Mouse (Mus musculus) right cerebral cortex, adult 18-20 months (tissue): ENCODE results near the gene Anxa4.
A peak's percentile ranks its signal among the peaks of the same experiment; 100 is the strongest.

Experiments used
- DNase-seq: peaks from one replicate; pipeline ENCODE4 v3.0.0; 2022; ENCODE audit warnings: mixed read lengths

The Anxa4 gene

GRCm38 (mm10) chr6:86793021-86793815 is at the start of gene Anxa4:
TSS of gene Anxa4 (minus strand) at chr6:86793584.
- DNase-seq: no peak

GRCm38 (mm10) chr6:86841949-86842348 is 48.6 kb upstream of the Anxa4 start:
- no peak for DNase-seq

GRCm38 (mm10) chr6:86839089-86839488 is 45.7 kb upstream of the Anxa4 start:
- no peak for DNase-seq

- DNase-seq: no peak
Measured at GRCm38 (mm10) chr6:86832802-86833502, 39.6 kb upstream of the Anxa4 start.

GRCm38 (mm10) chr6:86830738-86831500 is 37.5 kb upstream of the Anxa4 start:
- DNase-seq: no peak

GRCm38 (mm10) chr6:86829768-86830167 is 36.4 kb upstream of the Anxa4 start:
- no peak for DNase-seq

- DNase-seq: no peak
Measured at GRCm38 (mm10) chr6:86827432-86827831, 34.0 kb upstream of the Anxa4 start.

- DNase-seq: no peak
Measured at GRCm38 (mm10) chr6:86824401-86824800, 31.0 kb upstream of the Anxa4 start.

- DNase-seq: peak; percentile 39
Measured at GRCm38 (mm10) chr6:86823824-86824223, 30.4 kb upstream of the Anxa4 start.

- no peak for DNase-seq
Measured at GRCm38 (mm10) chr6:86823051-86823431, 29.7 kb upstream of the Anxa4 start.

GRCm38 (mm10) chr6:86822285-86823050 is 29.1 kb upstream of the Anxa4 start:
- peak; percentile 94 for DNase-seq

GRCm38 (mm10) chr6:86820690-86821089 is 27.3 kb upstream of the Anxa4 start:
- DNase-seq: no peak

GRCm38 (mm10) chr6:86819926-86820325 is 26.5 kb upstream of the Anxa4 start:
- DNase-seq: no peak

GRCm38 (mm10) chr6:86818914-86819313 is 25.5 kb upstream of the Anxa4 start:
- DNase-seq: no peak

- no peak for DNase-seq
Measured at GRCm38 (mm10) chr6:86816586-86816985, 23.2 kb upstream of the Anxa4 start.

GRCm38 (mm10) chr6:86815436-86815835 is 22.1 kb upstream of the Anxa4 start:
- no peak for DNase-seq

GRCm38 (mm10) chr6:86814926-86815325 is 21.5 kb upstream of the Anxa4 start:
- peak; percentile 43 for DNase-seq

GRCm38 (mm10) chr6:86813341-86813740 is 20.0 kb upstream of the Anxa4 start:
- peak; percentile 24 for DNase-seq

GRCm38 (mm10) chr6:86812919-86813318 is 19.5 kb upstream of the Anxa4 start:
- DNase-seq: no peak

GRCm38 (mm10) chr6:86806455-86807086 is 13.2 kb upstream of the Anxa4 start:
- peak; percentile 83 for DNase-seq

- no peak for DNase-seq
Measured at GRCm38 (mm10) chr6:86804646-86805045, 11.3 kb upstream of the Anxa4 start.

- no peak for DNase-seq
Measured at GRCm38 (mm10) chr6:86801431-86801830, 8.0 kb upstream of the Anxa4 start.
